Mouse (Mus musculus) gastrocnemius, adult 8-10 months (tissue): ENCODE data around the gene Olfr18. TPM values are rescaled to one million over a fixed set of nuclear protein-coding genes. Genes with fewer than 3 reads are reported as not detected.
"Not testable (repeated sequence)": the region's sequence is repeated elsewhere in the genome, so short reads cannot be mapped to it uniquely, and the experiment has no call there.

ENCODE experiments used
- DNase-seq, 2 experiments: peaks; one replicate each; pipeline ENCODE4 v3.0.0; 2022; ENCODE audit warnings: low spot score in 2 of 2
- total RNA-seq, 4 experiments: library from RNA; stranded (reverse); gene quantifications; 2 replicates each; pipeline ENCODE4 v1.2.4; 2022

Olfr18 gene
- not detected for total RNA-seq

GRCm38 (mm10) chr9:20335994-20336393 lies at the start of gene Olfr18:
Olfr18 (minus strand) TSS chr9:20336094.
- no peak for DNase-seq

- DNase-seq = no peak
Observed at GRCm38 (mm10) chr9:20385343-20385703, 49.4 kb upstream of the Olfr18 start.

GRCm38 (mm10) chr9:20384532-20385342 lies 48.8 kb upstream of the Olfr18 start, which contains the start of gene Zfp560:
Zfp560 (minus strand) TSS chr9:20385177.
- DNase-seq = peak; percentile 67 to 78

- DNase-seq = no peak
Observed at GRCm38 (mm10) chr9:20383659-20384058, 47.8 kb upstream of the Olfr18 start.

- DNase-seq = no peak
Observed at GRCm38 (mm10) chr9:20374712-20375111, 38.8 kb upstream of the Olfr18 start.

GRCm38 (mm10) chr9:20367311-20367710 lies 31.4 kb upstream of the Olfr18 start:
- no peak for DNase-seq

- DNase-seq = no peak
Observed at GRCm38 (mm10) chr9:20348501-20348900, 12.6 kb upstream of the Olfr18 start.

- no peak for DNase-seq
Observed at GRCm38 (mm10) chr9:20298232-20298631, 37.7 kb downstream of the Olfr18 start, which contains the start of gene Olfr873. Olfr873 (plus strand) TSS chr9:20298532.

- DNase-seq = not testable (repeated sequence)
Observed at GRCm38 (mm10) chr9:20295562-20295961, 40.3 kb downstream of the Olfr18 start.

GRCm38 (mm10) chr9:20282051-20282450 lies 53.8 kb downstream of the Olfr18 start, which contains the start of gene Olfr39:
Olfr39 (plus strand) TSS chr9:20282351.
- no peak for DNase-seq

Other genes starting within 250 kb of the Olfr18 start
- not detected for gene Olfr868, start 237.5 kb downstream of the Olfr18 start, total RNA-seq
- gene Olfr869, start 207.1 kb downstream of the Olfr18 start, total RNA-seq = not detected
- not detected for gene Olfr870, start 162.0 kb downstream of the Olfr18 start, total RNA-seq
- gene Olfr871, start 123.9 kb downstream of the Olfr18 start, total RNA-seq = not detected
- gene Olfr872, start 99.0 kb downstream of the Olfr18 start, total RNA-seq = not detected
- not detected for gene Olfr39, start 53.7 kb downstream of the Olfr18 start, total RNA-seq
- not detected for gene Olfr873, start 37.6 kb downstream of the Olfr18 start, total RNA-seq
- 10 to 100 TPM; 13.5 to 14.2 (median 13.8) TPM for gene Zfp560, start 49.1 kb upstream of the Olfr18 start, total RNA-seq
- 1 to 10 TPM; 5.8 to 10.0 (median 8.8) TPM for gene Zfp26, start 124.1 kb upstream of the Olfr18 start, total RNA-seq
- 1 to 10 TPM; 7.3 to 9.6 (median 8.2) TPM for gene Zfp426, start 156.7 kb upstream of the Olfr18 start, total RNA-seq
- 10 to 100 TPM; 13.4 to 20.6 (median 18.9) TPM for gene Zfp266, start 185.3 kb upstream of the Olfr18 start, total RNA-seq
- gene Zfp846, start 245.2 kb upstream of the Olfr18 start, total RNA-seq = 1 to 10 TPM; 2.0 to 4.2 (median 2.5) TPM